Mouse (Mus musculus) right cerebral cortex, postnatal 10 days (tissue): ENCODE data around the gene Pla1a.

Source experiments
- DNase-seq, 2 experiments: peaks; one replicate each; pipeline ENCODE4 v3.0.0; 2021; ENCODE audit warnings: low spot score in 2 of 2

Gene Pla1a

DNA sequence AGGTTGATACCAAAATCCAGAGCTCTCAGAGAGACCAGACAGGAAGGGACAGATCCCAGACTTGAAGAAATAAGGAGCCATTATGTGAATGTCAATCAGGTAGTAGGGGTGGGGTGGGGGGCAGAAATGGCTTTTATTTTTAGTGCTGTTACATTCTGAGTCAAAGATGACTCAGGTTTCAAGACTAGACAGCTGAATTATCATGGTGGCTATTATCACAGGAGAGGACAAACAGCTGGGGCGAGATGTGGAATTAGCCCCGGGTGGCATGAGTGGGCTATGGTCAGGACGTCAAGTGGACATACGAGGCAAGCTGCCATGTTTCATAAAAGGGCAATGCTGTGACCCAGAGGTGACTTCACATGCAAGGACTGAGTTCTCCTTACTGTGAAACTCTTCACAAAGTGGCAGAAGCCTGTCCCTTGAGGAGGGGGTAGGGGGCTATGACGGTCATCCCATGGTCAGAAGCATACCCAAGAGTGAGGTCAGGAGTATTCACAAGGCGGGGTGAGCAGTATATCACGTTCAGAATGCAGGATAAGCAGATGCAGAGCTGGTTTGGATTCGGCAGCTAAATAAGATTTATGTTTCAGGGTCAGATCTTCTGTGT lies 43.6 kb downstream of the Pla1a start:
- DNase-seq, result no peak

DNA sequence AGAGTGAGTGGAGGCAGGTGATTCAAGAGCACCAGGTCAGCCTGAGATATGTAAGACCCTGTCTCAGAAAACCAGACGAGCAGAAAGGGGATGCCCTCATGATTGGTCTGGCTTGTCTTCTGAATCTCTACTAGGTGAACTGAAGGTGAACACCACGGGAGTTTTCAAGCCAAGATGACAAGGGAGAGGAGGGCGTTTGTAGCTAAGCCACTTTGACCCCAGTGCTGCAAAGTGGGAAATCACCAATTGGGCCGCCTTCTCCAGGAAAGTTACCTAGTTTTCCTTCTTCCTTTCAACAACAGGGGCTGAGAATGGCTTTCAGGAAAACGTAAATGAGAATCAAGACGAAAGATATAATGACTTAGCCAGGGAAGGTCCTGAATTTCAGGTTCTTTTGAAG lies 44.2 kb downstream of the Pla1a start:
- DNase-seq, result no peak

DNA sequence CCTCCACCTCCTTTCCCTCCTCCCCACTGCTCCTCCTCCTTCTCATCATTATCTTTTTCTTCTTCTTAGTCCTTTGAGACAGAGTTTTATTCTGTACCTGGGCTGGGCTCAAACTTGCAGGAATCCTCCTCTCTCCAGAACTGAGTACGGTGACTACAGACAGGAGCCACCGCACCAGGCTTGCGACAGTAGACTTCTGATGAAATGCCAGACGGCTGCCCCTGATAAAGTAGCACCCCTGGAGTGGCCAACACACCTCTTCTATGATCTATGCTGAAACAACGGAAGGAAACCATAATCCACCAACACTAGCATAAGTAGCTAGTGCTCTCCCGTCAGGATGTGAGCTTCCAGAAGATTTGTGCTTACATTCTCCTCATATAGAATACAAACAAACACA lies 45.6 kb downstream of the Pla1a start:
- no peak for DNase-seq

DNA sequence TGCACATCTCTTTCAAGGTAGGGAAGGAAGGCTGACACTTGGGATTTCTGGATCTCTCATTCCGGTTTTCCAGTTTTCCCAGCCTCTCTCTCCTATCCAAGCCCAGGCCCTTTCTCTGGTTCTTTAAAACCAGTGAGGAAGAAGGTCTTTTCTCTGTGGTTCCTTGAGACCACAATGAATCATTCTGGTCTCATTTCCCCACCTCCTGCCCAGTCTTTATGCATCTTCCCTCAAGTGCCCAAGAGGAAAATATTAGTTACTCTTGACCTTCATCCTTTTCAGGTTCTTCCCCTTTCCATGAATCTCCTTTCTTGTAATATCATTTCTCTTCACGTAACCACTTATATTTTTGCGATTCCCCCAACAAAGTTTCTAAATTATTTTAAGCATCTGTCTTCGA lies 47.2 kb downstream of the Pla1a start:
- DNase-seq, result no peak

DNA sequence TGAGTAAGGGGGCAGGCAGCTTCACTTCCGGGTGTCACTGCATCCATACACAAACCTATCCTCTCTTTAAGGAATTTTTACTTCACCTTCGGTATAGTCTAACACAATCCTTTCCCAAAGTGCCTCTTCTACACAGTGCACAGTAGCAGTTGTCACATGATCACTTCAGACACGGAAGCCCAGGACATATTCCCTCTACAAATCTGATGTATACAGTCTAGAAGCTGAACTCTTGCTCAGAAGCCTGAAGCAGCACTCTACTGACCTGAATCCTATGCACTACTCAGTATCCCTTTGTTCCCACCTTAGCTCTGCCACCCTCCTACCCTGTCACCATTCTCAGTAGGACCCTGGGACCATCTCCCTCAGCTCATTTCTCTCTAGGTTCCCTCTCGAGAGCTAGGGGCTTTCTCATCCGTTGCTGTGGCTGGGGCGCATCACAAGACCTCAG lies 47.7 kb downstream of the Pla1a start:
- no peak for DNase-seq

DNA sequence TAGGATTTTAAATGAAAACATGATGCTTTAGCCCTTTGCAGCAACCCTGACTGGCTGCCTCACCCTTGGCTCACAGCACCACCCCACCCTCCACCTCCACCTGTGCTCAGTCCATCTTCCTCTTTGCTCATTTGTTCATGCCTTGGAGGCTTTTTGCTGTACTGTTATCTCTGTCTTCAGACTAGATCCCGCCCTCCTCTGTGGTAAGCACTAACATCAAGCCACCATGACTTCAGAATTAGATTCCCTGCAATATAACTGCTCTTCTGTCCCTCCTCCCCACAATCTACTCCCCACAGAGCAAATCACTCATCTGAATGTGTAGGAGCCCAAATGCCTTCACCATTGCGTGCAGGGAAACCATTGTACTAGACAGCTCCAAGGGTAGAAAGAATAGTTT lies 49.3 kb downstream of the Pla1a start:
- no peak for DNase-seq

DNA sequence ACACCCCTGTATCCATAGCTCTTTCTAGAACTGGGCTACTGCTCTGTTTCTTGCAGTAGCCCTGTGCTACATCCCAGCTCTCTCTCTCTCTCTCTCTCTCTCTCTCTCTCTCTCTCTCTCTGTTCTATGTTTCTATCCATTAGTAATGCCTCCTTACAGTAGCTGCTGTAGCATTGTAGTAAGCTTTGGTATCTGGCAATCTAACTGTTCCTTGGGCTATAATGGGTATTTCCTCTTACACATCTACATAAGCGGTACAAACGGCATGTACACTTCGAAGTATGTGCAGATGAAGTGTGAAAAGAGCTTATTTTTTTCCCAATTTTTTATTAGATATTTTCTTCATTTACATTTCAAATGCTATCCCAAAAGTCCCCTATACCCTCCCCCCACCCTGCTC lies 53.0 kb downstream of the Pla1a start:
- no peak for DNase-seq

DNA sequence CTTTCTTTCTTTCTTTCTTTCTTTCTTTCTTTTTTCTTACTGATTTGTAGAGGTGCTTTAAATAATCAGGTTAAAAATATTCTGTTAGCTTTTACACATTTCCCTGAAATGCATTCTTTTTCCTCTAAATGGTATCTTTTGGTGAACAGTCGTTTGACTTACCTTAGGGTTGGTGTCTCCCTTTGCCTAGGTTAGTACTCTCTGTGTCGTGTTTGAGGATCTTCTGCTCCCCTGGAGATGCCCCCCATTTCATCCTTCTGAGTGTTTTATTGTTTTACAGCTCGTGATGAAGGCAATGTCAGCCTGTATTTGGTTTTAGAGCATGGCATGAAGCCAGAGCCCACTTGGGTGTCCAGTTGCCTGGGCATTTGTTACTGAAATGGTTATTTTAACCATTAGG lies 53.5 kb downstream of the Pla1a start:
- no peak for DNase-seq

DNA sequence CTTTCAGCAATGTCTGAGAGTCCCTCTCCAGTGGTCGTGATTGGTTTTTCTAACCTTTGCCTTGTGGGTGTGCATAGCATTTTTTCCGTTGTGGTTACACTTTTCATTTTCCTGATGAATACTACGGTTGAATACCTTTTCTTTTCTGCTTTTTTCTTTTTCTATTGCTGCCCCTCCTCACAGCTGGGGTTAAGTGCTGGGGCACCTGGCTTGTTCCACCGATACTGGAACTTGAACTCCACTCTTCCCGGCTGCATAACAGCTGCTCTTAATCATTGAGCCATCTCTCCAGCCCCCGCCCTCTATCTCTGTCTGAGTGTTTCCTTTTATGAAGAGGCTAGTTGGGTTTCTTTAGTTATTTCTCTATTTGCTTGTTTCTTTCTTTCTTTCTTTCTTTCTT lies 53.9 kb downstream of the Pla1a start:
- no peak for DNase-seq

DNA sequence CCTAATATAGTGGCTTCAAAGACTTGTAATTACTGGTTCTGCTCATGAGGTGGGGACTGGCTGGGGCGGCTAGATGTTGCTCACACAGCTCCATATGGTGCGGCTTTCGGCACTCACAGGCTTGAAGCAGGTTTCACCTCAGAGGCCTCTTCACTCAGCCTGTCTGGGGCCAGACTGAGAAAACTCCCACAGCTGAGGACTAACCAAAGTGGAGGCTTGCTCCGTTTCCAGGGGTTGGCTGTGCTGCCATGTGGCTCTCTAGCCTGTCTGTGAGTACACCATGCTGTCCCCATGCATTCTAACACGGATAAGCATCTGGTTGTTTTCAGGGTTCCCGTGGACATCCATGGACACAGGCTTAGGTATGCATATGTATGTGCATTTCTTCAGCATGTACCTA lies 54.4 kb downstream of the Pla1a start:
- DNase-seq, result no peak

DNA sequence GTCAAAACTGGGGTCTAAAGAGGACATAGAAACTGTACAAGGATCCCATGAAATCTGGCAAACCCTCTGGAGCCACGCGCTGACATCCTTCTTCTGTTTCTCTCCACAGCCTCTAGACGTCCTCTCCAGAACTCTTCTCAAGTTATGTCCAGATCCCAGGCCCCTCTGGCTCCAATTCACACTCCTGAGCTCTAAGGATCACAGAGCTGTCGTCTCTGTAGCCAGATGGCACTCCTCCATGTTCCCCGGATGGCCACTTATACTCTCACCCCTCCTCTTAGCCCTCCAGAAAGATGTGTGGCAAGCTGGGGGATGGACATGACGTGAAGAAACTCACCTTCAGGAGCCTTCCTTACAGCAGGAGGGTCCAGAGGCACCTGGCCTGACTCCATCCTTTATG lies 55.4 kb downstream of the Pla1a start:
- DNase-seq, result no peak

DNA sequence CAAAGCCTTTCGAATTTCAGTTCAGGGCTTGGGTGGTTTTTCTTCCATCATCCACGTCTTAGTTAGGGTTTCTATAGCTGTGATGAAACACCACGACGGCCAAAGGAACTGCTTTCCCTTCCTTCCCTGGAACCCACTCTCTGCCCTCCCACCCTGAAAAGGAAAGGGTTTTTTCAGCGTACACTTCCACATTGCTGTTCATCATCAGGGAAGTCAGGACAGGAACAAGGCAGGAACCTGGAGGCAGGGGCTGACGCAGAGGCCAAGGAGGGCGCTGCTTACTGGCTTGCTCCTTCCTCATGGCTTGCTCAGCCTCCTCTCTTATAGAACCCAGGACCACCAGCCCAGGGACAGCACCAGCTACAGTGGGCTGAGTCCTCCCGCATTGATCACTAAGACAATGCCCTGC lies 56.1 kb downstream of the Pla1a start:
- no peak for DNase-seq

DNA sequence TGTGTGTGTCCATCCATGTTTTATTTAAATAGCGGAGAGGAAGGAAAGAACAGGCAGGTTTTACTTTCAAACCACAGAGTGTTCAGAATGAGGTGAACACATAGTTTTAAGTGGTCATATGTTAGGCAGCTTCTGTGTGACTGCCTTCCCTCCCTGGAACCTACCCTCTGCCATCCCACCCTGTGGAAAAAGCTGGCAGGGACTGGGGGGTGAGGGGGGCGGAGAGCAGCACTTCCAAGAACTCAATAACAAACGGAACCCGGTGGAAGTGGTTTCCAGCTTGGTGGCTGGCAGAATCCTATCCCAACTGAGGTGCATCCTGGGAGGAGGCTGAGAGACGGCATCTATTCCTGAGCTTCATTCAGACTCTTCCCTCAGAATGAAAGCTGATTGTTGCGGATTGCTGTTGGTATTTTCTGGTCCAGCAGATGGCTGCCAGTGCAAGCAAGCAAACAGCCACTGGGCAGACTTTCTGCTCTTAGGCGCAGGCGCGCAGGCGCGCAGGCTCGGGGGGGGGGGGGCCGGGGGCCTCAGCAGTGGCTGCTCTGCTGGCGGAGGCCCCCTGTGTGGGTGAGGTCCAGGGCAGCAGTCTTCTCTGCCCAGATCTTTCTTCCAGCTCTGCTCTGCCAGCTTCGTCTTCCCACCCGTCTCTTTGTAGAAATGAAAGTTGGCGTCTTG lies 56.6 kb downstream of the Pla1a start:
- peak; percentile 68 to 77 for DNase-seq

DNA sequence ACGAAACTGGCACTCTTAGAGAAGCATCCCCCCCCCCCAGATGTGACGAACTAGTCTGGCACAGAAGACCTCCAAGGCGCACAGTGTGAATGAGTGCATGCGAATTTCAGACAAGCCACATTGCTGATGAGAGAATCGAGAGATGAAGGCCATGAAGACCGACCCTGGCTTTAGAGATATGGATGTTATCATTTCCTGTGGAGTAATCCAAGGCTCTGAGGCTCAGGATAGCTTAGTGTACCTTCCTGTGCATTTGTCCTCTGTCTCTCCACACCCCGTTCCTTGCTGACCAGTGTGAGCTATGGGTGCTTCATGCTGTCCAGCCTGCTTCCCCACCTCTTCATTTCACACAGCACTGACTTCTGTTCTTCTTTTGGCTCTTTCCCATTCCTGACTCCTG lies 57.8 kb downstream of the Pla1a start:
- no peak for DNase-seq

DNA sequence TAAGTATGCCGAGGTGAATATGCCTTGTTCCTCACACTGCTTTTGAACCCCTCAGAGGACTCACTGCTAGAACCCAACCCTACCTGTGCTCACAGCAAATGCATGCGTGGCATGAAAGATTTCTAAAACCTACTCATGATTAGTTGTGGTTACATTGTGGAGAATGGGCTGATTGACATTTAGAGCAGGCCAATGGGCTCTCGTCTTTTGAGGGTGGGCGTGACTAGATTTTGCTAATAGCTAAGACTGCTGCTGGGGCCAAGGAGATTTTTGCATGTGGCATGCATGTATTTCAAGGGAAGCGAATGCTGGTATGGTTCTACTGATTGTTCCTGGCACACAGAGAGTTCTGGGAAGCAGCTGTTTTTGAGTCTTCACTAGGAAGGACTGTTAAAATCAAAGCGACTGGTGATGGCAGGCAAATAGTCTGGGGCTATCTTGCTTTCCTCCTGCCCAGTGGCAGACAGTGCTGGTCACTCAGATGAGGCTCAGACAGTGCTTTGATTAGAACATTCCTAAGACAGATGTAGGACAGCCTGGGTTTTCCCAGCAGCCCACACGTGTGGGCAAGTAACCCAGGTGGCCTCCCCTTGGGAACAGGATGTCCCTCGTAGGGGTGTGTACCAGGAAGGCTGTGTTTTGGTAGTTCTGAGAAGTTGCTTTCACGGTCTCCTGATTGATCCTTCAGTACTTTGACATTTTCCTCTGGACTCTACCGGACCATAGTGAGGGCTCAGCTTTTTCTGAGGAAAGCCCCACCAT lies 58.4 kb downstream of the Pla1a start:
- DNase-seq, result no peak

DNA sequence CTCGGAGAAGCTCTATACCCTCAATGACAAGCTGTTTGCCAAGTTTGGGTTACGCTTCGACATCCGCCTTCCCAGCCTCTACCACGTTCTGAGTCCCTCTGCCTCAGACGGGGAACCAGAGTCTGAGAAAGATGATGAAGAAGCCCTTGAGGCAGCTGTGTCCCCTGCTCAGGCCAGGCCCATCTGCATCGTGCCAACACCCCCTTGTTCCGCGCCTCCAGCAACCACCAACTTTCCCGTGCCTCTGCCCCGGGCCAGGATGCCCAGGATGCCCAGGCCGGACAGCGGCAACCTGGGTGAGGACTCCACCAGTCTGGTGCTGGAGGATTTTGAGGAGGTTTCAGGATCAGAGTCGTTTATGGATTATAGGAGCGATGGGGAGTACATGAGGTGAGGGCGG lies 59.0 kb downstream of the Pla1a start:
- DNase-seq, result no peak

DNA sequence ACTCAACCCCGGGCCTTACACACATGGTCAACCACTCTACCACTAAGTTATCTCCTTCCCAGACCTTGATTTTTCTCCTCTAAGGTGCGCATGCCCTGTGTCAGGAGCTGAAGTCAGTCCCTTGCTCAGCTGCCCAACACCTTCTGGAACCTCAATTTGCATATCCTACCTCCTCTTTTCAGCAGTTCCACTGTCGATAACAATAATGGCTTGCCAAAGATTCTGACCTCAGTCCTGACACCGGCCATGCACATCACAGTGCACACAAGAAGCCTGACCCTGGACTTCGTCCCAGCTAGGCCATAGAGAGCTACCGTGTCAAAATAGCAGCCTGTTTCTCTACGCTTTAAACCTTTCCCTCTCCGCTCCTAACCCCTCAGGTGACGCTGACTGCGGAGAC lies 59.5 kb downstream of the Pla1a start:
- no peak for DNase-seq

DNA sequence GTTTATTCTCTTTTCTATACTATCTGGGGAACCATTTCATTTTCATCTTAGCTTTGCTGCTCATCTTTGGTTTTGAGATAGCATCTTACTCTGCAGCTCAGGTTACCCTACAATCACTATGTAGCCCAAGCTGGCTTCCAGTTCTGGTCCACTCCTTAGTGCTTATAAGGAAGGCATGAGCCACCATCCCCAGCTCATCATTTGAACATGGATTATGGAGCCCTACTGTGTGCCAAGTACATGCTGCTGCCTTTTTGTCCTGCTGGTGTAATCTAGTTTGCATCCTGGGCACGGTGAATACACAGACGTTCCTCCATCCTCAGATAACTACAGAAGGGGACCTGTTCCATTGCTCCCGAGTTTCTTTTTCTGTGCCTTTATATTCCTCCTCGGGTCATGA lies 60.1 kb downstream of the Pla1a start:
- no peak for DNase-seq

DNA sequence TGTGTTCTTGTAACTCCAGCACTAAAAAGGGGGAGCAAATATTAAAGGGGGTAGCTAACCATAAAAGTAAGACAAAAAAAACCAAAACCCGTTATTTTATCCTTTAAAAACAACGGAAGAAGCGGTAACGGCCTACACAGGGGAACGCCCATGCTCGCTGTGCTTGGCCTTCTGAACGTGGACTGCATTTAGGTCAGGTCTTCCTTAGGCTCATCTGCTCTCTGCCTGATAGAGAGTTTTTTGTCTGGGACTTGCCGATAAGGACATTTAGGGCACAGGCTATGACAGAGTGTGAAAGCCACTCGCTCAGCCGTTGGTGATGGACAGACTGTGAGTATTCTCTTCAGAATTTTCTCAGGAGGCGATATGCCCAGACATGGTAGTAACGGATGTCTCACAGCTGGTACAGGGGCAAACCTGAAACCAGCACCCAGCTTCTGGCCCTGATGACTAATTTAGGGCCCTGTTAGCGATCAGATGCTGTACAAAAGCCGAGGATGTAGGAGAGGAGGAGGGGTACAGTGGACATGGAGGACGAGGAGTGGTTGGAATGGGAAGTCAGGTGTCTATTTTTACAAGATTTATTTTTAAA lies 61.1 kb downstream of the Pla1a start:
- DNase-seq, result no peak

DNA sequence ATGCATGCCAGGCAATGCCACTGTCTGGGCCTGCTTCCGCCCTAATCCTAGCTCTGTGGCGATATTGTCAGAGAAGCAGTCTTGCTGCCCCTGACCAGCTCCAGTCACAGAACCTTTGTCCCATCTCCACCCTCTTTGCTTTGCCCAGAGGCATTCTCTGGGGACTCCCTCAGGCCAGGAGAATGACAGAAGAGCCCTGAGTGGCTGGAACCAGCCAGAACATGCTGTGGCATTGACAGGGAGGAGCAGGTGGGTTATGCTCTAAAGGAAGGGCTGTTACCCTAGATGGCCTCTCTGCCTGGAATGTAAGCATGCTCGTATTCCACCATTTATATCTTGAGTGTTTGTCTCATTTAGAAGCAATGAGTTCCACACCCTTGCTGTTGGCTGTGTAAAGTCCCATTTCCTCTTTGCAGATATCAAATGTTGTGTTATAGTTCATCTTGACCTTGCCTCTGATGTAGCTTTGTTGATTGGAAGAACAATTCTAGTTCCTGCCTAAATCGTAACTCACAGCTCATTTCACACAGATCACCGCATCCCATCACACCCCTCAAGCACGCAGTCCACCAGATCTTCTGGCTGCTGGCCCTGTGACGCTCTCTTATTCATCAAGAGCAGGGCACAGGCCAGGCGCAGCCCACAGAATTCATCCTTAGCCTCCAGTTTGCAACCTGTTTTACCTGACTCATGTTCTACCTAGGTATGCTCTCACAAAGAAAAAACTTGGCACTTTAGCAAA lies 62.1 kb downstream of the Pla1a start:
- DNase-seq, result no peak

DNA sequence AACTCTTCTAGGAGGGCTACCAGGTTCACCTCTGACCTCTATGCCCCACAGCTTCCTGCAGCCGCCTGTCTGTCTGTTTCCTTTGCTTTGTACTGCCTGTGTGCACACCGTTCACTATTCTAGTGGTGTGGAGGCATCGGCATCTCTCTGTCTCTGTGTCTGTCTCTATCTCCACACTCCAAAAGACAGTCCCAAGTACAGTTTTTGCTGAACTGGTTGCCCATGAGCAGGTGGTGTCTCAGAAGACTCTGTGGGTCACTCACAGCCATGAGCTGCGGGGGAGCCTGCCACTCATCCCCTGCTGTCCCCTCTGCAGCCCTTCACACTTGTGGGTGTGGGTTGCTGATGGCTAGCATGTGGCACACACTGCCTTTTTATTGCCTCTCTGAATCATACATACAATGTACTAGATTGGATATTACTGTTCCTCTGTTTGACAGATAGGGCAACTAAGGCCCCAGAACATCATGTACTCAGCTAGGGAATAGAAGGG lies 62.9 kb downstream of the Pla1a start:
- no peak for DNase-seq

DNA sequence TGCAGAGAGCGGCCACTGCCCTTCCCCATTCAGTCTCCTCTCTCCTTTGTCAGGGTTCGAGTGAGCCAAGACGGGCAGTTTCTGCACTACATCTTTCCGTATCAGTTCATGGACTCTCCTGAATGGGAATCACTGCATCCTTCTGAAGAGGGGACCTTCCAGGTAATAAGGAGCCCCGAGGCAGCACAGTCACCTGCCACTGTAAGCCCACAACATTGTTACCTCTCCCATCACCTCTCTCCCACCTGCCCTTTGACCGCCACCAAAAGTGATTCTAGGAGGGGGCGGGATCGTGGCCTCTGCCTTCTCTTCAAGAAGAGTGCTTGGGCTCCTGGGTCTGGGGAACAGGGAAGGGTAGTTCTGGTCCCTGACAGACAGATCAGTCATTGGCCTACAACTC lies 63.5 kb downstream of the Pla1a start:
- no peak for DNase-seq
